Mouse (Mus musculus) myocyte (in vitro differentiated cells): Measurements from ENCODE around the gene Usp46.

Experiments
- CEBPB ChIP-seq: IDR thresholded peaks from 2 replicates; pipeline ENCODE4 v1.6.1; 2011; ENCODE audit warnings: mild to moderate bottlenecking, moderate library complexity; ENCODE audit not compliant: poor library complexity, insufficient read depth, severe bottlenecking
- MAX ChIP-seq: IDR thresholded peaks from one replicate; pipeline ENCODE4 v1.6.1; 2011; ENCODE audit warnings: low read depth, mild to moderate bottlenecking, control low read depth
- MYOD1 ChIP-seq, 3 experiments: IDR thresholded peaks; one replicate each; pipeline ENCODE4 v1.6.1; 2011; ENCODE audit warnings: control low read depth in 2 of 3, low read depth in 2 of 3, mild to moderate bottlenecking in 2 of 3, moderate library complexity in 1 of 3; ENCODE audit not compliant: insufficient read length in 2 of 3, control insufficient read depth in 1 of 3
- MYOG ChIP-seq, 3 experiments: IDR thresholded peaks; one replicate each; pipeline ENCODE4 v1.6.1; 2011; ENCODE audit warnings: control low read depth in 2 of 3, low read depth in 2 of 3, mild to moderate bottlenecking in 2 of 3; ENCODE audit not compliant: insufficient read length in 2 of 3, control insufficient read depth in 1 of 3, insufficient read depth in 1 of 3
- POLR2A ChIP-seq: IDR thresholded peaks from one replicate; pipeline ENCODE4 v1.6.1; 2011; ENCODE audit warnings: low read depth, mild to moderate bottlenecking, control low read depth, moderate library complexity; ENCODE audit not compliant: insufficient read length
- SRF ChIP-seq: IDR thresholded peaks from one replicate; pipeline ENCODE4 v1.6.1; 2011; ENCODE audit warnings: low read depth; ENCODE audit not compliant: control insufficient read depth, insufficient read length

DNA sequence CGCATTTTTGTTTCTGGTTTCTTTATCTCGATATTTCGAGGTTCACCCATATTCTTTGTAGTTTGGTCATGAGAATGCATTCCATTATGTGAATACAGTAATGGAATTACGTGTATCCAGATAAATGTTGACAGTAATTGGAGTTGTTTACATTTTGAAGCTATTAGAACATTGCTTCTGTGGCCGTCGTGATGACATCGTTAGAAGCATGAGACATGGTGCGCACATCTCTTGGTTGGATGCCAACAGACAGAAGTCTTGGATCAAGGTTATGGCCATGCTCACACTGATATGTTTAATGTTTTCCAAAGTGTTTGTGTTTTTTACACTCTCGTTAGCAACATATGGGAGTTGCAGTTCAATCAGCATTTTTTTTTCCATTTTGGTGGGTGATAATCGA, 30.8 kb upstream of the Usp46 start:
- TF ChIP-seq SRF (no peak), POLR2A (no peak), MYOG (IDR thresholded peaks at IDR 0.05; ENCODE audit: control insufficient read depth in 1 of 3, insufficient read depth in 1 of 3, insufficient read length in 2 of 3, low read depth in 2 of 3) (no peak), MAX (no peak), CEBPB (no peak), MYOD1 (IDR thresholded peaks at IDR 0.05; ENCODE audit: control insufficient read depth in 1 of 3, insufficient read length in 2 of 3, low read depth in 2 of 3) (no peak)
